Mouse (Mus musculus): Measurements from ENCODE around the gene Tspoap1.
A peak's percentile ranks its signal among the peaks of the same experiment; 100 is the strongest.

Gene Tspoap1

GRCm38 (mm10) chr11:87760301-87761081, at the start of gene Tspoap1:
Tspoap1 (plus strand) TSS chr11:87760541.
- DNase-seq (ENCODE audit: low spot score in 2 of 2): peak; percentile 69

GRCm38 (mm10) chr11:87712188-87712587, 48.2 kb upstream of the Tspoap1 start:
- DNase-seq (ENCODE audit: low spot score in 2 of 2): no peak

- no peak for DNase-seq (ENCODE audit: low spot score in 2 of 2)
Observed at GRCm38 (mm10) chr11:87715999-87716398, 44.3 kb upstream of the Tspoap1 start.

GRCm38 (mm10) chr11:87719526-87719925, 40.8 kb upstream of the Tspoap1 start:
- no peak for DNase-seq (ENCODE audit: low spot score in 2 of 2)

- DNase-seq (ENCODE audit: low spot score in 2 of 2): no peak
Observed at GRCm38 (mm10) chr11:87720324-87720723, 40.0 kb upstream of the Tspoap1 start.

- no peak for DNase-seq (ENCODE audit: low spot score in 2 of 2)
Observed at GRCm38 (mm10) chr11:87720839-87721238, 39.5 kb upstream of the Tspoap1 start.

- DNase-seq (ENCODE audit: low spot score in 2 of 2): no peak
Observed at GRCm38 (mm10) chr11:87722168-87722567, 38.2 kb upstream of the Tspoap1 start.

- no peak for DNase-seq (ENCODE audit: low spot score in 2 of 2)
Observed at GRCm38 (mm10) chr11:87722891-87723290, 37.5 kb upstream of the Tspoap1 start.

GRCm38 (mm10) chr11:87725515-87725914, 34.8 kb upstream of the Tspoap1 start:
- DNase-seq (ENCODE audit: low spot score in 2 of 2): no peak

- DNase-seq (ENCODE audit: low spot score in 2 of 2): no peak
Observed at GRCm38 (mm10) chr11:87725964-87726562, 34.3 kb upstream of the Tspoap1 start.

GRCm38 (mm10) chr11:87727021-87727420, 33.3 kb upstream of the Tspoap1 start:
- no peak for DNase-seq (ENCODE audit: low spot score in 2 of 2)

- no peak for DNase-seq (ENCODE audit: low spot score in 2 of 2)
Observed at GRCm38 (mm10) chr11:87727471-87727870, 32.9 kb upstream of the Tspoap1 start.

GRCm38 (mm10) chr11:87728850-87729592, 31.3 kb upstream of the Tspoap1 start:
- no peak for DNase-seq (ENCODE audit: low spot score in 2 of 2)

GRCm38 (mm10) chr11:87729593-87730185, 30.7 kb upstream of the Tspoap1 start:
- no peak for DNase-seq (ENCODE audit: low spot score in 2 of 2)

- no peak for DNase-seq (ENCODE audit: low spot score in 2 of 2)
Observed at GRCm38 (mm10) chr11:87730652-87731310, 29.6 kb upstream of the Tspoap1 start.

- no peak for DNase-seq (ENCODE audit: low spot score in 2 of 2)
Observed at GRCm38 (mm10) chr11:87734346-87734745, 26.0 kb upstream of the Tspoap1 start.

- DNase-seq (ENCODE audit: low spot score in 2 of 2): no peak
Observed at GRCm38 (mm10) chr11:87735691-87736090, 24.6 kb upstream of the Tspoap1 start.

- peak in 1 of 2 experiments; percentile 46 for DNase-seq (ENCODE audit: low spot score in 2 of 2)
Observed at GRCm38 (mm10) chr11:87736647-87737134, 23.6 kb upstream of the Tspoap1 start.

- peak; percentile 83 to 90 for DNase-seq (ENCODE audit: low spot score in 2 of 2)
Observed at GRCm38 (mm10) chr11:87737175-87737740, 23.1 kb upstream of the Tspoap1 start, which contains the start of gene Supt4a. Supt4a (plus strand) TSS chr11:87737552.

- no peak for DNase-seq (ENCODE audit: low spot score in 2 of 2)
Observed at GRCm38 (mm10) chr11:87743691-87744090, 16.6 kb upstream of the Tspoap1 start.

GRCm38 (mm10) chr11:87744964-87745363, 15.4 kb upstream of the Tspoap1 start:
- no peak for DNase-seq (ENCODE audit: low spot score in 2 of 2)

Data from frontal cortex, postnatal 14 days (tissue).